Mouse (Mus musculus) cerebellum, adult 2 months (tissue): ENCODE data around the gene Tubg2. TPM values are rescaled to one million over a fixed set of nuclear protein-coding genes. Genes with fewer than 3 reads are reported as not detected.
A peak's percentile ranks its signal among the peaks of the same experiment; 100 is the strongest.

ENCODE experiments used
- DNase-seq, 2 experiments: peaks; one replicate each; pipeline ENCODE4 v3.0.0; 2021
- H3K27ac ChIP-seq: fragments of 200-500 bp; 2 replicates; pipeline ENCODE4 v1.5.1; 2012; ENCODE audit warnings: low read length, control low read depth, inconsistent platforms; ENCODE audit not compliant: insufficient read depth
- H3K27me3 ChIP-seq: fragments of 200-500 bp; 2 replicates; pipeline ENCODE4 v1.6.1; 2012; ENCODE audit warnings: inconsistent platforms, mild to moderate bottlenecking, low read length, moderate library complexity; ENCODE audit not compliant: control insufficient read depth, insufficient read depth
- H3K4me1 ChIP-seq: fragments of 200-500 bp; 2 replicates; pipeline ENCODE4 v1.6.1; 2011; ENCODE audit warnings: low read length; ENCODE audit not compliant: control insufficient read depth, insufficient read depth
- H3K4me3 ChIP-seq: fragments of 200-500 bp; replicated peaks from 2 replicates; pipeline ENCODE3; 2011; ENCODE audit warnings: mild to moderate bottlenecking, low read depth, low read length, control low read depth; ENCODE audit not compliant: insufficient read depth
- CTCF ChIP-seq: fragments of 200-500 bp; IDR thresholded peaks from 2 replicates; pipeline ENCODE4 v1.5.1; 2011; ENCODE audit warnings: low read depth, mild to moderate bottlenecking, control low read depth, low read length, moderate library complexity, borderline replicate concordance; ENCODE audit not compliant: insufficient read depth
- POLR2A ChIP-seq: fragments of 200-500 bp; IDR thresholded peaks from 2 replicates; pipeline ENCODE4 v1.6.1; 2011; ENCODE audit warnings: low read length, control low read depth, borderline replicate concordance; ENCODE audit not compliant: insufficient read depth
- WGBS: fragments of 180-500 bp; shearing (Covaris S2); methylation state at CpG from one replicate; pipeline ENCODE4 v1.1.7; 2018; 5-methylcytosine and 5-hydroxymethylcytosine counted together
- polyA plus RNA-seq: library from polyadenylated mRNA; depleted of rRNA; stranded (reverse); fragments of >200 nt; gene quantifications from 2 replicates; pipeline ENCODE4 v1.2.3, GENCODE M21; 2012

The Tubg2 gene
- polyA plus RNA-seq, 1 experiment = 47.8 TPM

GRCm38 (mm10) chr11:101169301-101170107, 13.8 kb downstream of the Tubg2 start:
- DNase-seq = peak; percentile 60 to 72
- H3K27me3 ChIP-seq = no peaks in the 10 kb centered on the region
- peak overlapping the region; percentile 91 for H3K4me3 ChIP-seq
- TF ChIP-seq CTCF = no peak
- no peak for TF ChIP-seq POLR2A
- WGBS = 6% methylated on average over 17 of the region's 17 CpGs
- peaks cover 25% of the 10 kb centered on the region for H3K4me1 ChIP-seq
- H3K27ac ChIP-seq = peak overlapping the region; percentile 93

- under 1% methylated on average over 35 of the region's 35 CpGs for WGBS
- Histone ChIP-seq H3K27ac (peak within 1 kb of the TSS; percentile 93), H3K4me1 (peaks cover 29% of the 10 kb centered on the region), H3K27me3 (no peaks in the 10 kb centered on the region), H3K4me3 (peak within 1 kb of the TSS; percentile 91)
- TF ChIP-seq POLR2A (no peak; the same call in 1 of the 2 replicates), CTCF (no peak)
- peak; percentile 78 to 79 for DNase-seq
These were observed 14.7 kb downstream of the Tubg2 start, which contains the start of gene Cntnap1 for GRCm38 (mm10) chr11:101170354-101170810. Gene Cntnap1 (plus strand): TSS chr11:101170523.

- peak; percentile 93 to 99 for DNase-seq
- peak; percentile 59; the same call in 1 of the 2 replicates for TF ChIP-seq POLR2A
- TF ChIP-seq CTCF = 0 out of 2 replicates have a peak, but pooled peaks have one; percentile 1
- Histone ChIP-seq H3K4me3 (peak within 1 kb of the TSS; percentile 91), H3K27ac (peak within 1 kb of the TSS; percentile 93), H3K4me1 (peaks cover 29% of the 10 kb centered on the region), H3K27me3 (no peaks in the 10 kb centered on the region)
- 1% methylated on average over 45 of the region's 50 CpGs for WGBS
These were observed 15.3 kb downstream of the Tubg2 start, which contains the start of gene Plekhh3 for GRCm38 (mm10) chr11:101170811-101171610. Gene Plekhh3 (minus strand): TSS chr11:101171351.

- peak overlapping the region; percentile 61 for H3K4me3 ChIP-seq
- no peaks in the 10 kb centered on the region for H3K27me3 ChIP-seq
- under 1% methylated on average over 31 of the region's 31 CpGs for WGBS
- DNase-seq = peak; percentile 84 to 86
- H3K4me1 ChIP-seq = peaks cover 29% of the 10 kb centered on the region
- peak overlapping the region; percentile 89 for H3K27ac ChIP-seq
- peak; percentile 64 for TF ChIP-seq POLR2A
- no peak for TF ChIP-seq CTCF
These were observed 16.2 kb downstream of the Tubg2 start for GRCm38 (mm10) chr11:101171721-101172433.

- H3K4me1 ChIP-seq = peaks cover 29% of the 10 kb centered on the region
- peak overlapping the region; percentile 89 for H3K27ac ChIP-seq
- TF ChIP-seq POLR2A (no peak), CTCF (no peak)
- no peaks in the 10 kb centered on the region for H3K27me3 ChIP-seq
- no peak for DNase-seq
- WGBS = 7% methylated on average over 5 of the region's 5 CpGs
- peak overlapping the region; percentile 61 for H3K4me3 ChIP-seq
These were observed 16.7 kb downstream of the Tubg2 start for GRCm38 (mm10) chr11:101172434-101172815.

GRCm38 (mm10) chr11:101173112-101173511, 17.4 kb downstream of the Tubg2 start:
- H3K27ac ChIP-seq = no peak overlapping the region
- no peaks in the 10 kb centered on the region for H3K27me3 ChIP-seq
- WGBS = 15% methylated on average over 11 of the region's 11 CpGs
- peak; percentile 59 to 61 for DNase-seq
- H3K4me3 ChIP-seq = peak overlapping the region; percentile 11
- TF ChIP-seq CTCF (no peak), POLR2A (no peak)
- H3K4me1 ChIP-seq = peaks cover 27% of the 10 kb centered on the region
